Mouse (Mus musculus) 3134 (cell line): Measurements from ENCODE around the gene Hoxa7.
A peak's percentile ranks its signal among the peaks of the same experiment; 100 is the strongest.

ENCODE experiments used
- DNase-seq: peaks from one replicate; pipeline ENCODE4 v3.0.0-alpha.2; 2011; ENCODE audit warnings: low spot score; ENCODE audit not compliant: insufficient read length; ENCODE audit errors: extremely low read depth

Hoxa7 gene

DNA sequence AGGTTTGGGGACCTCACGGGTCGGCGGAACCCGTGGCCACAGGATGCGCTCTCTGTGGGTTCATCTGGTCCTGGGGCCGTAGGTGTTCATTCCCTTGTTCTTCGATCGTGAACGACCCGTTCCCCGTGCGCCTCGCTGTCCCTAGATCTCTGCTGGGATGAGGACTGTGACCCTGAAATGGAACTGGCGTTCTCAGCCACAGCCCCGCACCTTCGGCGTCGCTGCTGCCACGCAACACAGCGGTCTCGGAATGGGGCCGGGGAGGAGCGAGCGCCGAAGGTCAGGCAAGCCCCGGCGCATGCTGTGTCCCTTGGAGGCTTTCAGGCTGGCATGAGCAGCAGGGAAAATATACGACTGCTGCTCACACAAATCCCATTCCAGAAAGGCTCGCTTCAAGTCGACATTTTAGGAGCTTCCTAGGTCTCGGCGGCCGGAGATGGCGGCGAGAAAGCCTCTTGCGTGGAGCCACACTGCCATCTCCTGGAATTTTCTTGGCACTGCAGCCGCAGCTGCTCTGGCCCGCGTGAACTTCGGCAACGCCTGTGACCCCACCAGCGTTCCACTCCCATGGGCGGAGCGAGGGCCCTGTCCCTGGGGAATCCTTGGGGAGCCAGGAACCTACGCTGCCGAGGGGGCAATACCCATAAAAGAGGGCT lies at the start of gene Hoxa7:
Gene Hoxa7 (minus strand): TSS at position 518 of the 656 bp plus-strand sequence.
- peak; percentile 83 for DNase-seq

DNA sequence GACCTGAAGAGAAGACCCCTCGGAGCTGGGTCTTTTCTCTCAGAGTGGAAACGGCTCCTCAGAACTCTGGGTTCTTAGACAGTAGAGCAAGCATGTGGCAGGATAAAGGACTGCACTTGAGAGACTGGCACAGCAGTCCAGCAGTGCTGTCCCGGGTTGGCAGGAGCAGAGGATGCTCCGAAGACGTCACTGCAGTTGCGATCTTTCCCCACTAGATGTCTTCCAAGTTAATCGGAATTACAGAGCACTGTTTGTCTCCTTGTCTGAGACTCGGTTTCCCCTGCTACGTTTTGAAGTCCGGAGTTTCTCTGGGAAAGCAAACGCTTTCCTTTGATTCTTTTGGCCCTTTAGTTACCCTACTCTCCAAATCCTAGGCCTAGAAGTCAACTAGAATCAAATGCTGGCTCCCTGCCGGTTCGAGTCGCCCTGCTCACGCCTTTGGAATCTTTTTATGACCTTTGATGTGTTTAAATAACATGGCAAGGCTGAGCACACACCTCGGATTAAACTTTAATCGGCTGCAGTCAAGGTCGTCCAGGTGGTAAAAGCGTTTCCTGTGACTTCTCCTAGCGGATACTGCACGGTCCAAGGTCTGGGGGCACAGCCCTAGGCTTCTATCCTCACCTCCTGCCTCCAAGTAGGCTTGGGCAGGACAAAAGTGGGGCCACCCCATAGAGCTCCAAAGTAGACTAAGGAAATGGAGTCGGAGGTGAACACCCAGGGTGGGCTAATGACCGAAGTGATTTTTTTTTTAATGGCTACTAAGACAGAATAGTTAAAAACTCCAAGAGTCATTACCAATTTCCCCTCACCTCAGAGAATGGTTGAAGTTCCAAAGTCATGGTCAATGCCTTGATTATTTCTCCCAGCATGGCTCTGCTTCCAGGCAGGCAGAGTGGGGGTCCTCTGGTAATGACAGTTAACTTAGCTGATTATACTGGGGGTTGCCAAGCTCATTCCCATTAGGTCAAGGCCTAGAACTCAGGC lies 49.1 kb upstream of the Hoxa7 start:
- DNase-seq, result no peak

DNA sequence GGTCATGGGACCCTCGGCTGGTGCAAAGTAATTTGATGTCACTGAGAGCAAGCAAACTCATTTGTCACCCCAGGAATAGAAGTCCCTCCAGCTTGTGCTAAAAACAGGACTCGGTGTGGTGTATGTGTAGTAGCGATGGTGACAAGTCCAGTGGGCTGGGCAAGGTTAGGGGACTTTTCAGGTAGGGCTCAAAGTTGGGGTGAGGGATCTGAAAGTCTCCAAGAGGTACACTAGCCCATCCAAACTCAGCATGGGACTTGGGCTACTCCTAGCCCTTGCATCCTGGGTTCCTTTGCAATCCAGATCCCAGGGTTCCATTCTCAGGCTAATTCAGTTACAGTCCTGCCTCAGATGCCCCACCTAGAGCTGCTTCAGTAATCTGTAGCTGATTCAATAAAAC lies 47.1 kb upstream of the Hoxa7 start:
- no peak for DNase-seq

DNA sequence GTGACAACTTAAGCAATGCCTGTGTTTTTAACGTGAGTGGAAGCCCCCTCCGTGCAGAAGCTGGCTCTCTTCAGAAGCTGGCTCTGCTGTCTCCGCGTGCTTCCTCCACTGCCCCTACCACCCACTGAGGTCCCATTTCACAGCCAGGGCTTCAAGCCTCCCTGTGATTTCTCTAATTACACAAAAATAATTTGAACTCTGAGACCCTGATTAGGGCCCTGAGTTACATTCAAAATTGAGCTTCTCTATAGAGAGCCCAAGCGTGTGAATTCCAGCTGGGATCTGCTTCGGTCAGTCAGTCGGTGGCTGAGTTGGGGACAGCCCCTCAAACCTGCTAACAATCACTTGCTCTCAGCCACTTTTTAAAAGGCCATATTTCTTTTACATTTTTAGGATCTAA lies 46.7 kb upstream of the Hoxa7 start:
- no peak for DNase-seq

DNA sequence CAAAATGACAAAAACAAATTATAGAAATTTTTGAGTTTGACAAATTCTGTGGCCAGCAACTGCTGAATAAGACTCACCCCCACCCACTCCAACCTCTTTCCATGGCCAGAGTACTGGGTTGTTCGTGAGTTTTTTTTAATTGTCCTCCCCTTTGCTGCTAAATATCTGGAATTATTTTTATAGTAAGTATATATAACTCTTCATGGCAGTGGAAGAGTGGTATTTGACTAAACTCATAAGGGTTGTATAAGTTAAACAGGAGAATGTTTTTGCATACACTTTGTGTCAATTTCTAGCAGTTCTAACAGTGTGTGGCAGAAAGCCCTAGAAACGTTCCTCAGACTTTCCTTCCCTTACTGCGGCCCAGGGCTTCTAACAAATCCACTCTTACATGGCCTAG lies 46.0 kb upstream of the Hoxa7 start:
- DNase-seq, result no peak

DNA sequence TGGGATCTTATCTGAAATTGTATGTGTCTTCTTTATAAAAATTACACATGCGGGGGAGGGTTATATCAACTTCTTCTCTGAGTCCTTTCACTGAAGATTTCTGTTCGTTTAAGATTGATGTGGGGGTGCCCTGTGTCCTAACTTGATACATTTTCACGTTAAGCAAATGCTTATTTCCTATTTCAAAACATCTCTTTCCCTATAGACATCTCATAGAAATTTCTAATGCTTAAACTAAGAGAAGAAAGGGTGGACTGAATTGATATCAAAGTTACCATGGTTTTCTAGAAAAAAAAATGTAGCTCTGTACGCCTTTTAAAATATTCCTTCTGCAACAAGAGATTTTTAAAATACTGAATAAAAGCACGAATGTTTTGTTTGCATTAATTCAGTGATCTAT lies 45.6 kb upstream of the Hoxa7 start:
- no peak for DNase-seq

DNA sequence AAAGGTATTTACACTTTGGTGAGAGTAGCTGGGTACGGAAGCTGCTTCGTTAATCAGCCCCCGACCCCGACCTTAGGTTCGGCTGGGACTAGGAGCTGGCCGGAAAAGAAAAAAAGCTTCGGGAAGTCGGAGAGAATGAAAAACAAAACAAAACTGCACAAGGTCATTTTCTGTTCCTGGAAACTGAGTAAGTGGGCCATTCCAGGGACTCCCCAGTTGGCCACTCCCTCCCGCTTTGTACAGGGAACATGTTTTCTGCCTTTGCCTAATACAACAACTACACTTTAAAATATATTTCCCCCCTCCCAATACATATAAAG lies 45.0 kb upstream of the Hoxa7 start:
- no peak for DNase-seq

DNA sequence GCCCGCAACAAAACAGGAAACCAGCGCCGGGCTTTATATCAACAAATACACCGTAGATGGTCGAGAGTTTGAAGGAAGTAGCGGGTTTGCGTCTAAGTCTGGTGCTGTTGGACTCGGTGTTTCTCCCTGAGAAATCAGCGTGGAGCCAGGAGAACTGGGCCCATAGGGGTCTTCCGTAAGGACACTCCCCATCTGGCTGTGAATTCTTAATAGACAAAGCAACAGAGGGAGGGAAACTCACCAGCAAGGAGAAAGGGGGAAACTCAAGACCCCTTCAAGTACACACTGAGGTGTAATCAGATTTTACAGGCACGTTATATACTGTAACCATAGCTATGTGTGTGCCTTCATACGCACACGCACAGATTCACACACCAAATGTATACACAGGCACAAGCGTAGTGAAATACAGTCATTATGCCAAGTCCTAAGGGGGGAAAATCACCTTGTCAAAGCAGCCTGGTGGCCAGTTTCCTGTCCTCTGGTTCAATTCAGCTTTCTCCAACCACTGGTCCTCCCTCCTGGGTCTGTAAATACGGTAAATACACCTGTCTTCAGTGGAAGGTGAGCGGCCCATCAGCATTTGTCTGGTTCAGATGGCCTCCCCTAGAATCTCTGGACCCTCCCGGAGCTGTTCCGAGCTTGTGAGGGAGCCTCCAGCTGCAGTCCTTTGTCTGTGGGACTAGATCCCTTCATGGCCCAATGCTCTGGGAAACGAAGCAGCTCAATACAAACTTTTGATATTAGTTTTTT lies 44.4 kb upstream of the Hoxa7 start:
- DNase-seq, result no peak

DNA sequence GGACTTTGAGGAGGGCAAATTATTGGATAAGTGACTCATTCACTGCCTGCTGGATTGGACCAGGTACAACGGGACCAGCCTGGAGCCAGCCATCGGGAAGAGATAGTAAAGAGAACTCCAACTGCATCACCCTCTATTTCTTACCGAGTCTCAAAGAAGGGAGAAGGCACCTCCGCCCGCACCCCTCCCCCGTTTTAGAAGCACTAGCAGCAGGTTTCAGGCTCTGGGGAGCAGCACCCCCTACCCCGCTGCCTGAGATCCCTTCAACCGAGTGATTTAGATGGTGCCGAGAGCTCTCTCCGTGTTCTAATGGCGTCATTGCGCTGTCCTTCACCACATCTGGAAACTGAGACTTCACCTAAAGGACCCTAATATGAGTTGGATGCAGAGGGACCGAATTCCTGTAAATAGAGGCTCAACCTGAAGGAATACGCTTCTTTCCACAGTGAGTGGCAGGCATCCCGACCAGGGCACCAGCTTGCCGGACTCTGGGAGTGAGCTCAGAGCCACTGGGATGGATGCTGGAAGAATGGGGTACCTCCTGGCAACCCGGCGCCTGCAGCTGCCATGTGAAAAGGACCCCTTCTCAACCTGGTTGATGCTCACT lies 43.8 kb upstream of the Hoxa7 start:
- no peak for DNase-seq

DNA sequence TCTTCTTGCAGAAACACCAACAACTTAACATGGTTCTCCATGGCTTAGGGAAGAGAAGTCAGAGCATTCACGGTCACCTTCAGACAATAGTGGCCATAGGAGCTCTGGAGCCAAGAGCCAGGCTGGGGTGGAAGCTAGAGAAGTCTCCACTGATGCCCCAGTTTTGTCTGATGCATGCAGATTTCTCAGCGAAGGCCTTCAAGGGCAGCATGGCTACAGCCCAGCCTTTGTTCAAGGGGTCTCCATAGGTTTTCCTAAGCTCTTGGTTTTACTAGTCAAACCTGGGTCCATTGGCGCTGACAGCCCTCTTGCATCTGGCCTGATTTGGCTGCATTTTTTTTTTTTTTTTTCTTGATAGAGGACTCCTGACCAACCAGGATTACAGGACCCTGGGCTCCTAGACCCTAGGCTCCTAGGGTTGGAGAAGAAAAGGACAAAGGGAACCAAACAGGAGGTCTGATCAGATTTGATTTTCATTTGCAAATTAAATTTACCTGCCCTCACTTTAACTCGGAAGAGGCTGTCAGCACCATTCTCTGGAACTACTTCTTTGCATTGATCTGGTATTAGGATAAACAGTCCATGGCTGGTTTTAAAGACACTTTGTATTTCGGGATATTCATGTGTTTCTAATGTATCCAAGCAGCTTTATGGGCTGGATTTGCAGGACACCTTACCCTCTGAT lies 42.6 kb upstream of the Hoxa7 start:
- no peak for DNase-seq

DNA sequence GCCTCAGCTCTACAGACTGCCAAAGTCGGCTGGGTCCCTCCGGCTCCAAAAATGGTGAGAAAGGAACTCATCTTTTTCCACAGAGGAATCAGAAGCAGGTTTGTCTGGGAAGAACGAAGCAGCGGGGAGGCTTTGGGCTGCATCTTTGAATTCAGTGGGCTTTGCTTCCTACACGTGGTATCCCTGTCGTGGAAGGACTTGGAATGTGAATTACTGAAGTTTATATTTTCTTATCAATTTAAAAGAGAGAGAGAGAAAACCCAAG lies 41.6 kb upstream of the Hoxa7 start:
- no peak for DNase-seq

DNA sequence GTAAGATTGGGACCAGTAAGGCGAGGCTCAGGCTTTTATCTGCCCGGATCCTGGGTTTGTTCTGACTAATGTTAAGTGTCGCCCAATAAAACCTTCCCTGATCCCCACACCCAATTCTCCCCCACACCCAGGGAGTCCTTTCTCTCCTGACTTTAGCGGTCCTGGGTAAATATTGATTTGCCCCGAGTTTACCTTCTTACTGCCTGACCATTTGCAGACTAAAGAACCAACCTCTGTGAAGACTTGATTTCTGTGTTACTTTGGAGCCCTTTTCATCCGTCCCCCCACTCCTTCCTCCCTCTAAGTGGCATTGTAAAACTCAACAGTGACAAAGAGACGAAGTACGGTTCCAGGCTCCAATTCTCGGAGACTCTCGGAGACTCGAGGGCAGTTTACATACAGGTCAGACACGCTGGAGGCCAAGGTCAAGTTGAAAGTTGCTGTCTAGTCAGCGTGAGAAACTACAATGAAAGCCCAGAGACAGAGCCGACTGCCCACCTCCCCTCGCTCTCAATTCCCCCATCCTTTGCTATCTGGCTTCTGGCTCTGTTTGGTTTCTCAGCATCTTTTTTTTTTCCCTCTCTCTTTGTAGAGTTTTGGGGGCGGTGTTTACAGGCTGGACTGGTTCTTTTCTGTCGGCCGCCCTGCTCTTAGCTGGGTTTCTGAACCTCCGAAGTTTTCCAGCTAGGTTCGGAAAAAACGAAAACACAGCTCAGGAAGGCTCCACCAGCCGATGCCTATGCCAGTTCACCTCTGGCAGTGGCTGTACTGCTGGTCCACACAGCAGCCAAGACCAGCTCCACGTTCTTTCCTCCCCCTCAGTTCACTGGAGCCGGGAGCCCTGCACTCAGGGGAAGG lies 41.0 kb upstream of the Hoxa7 start:
- no peak for DNase-seq

DNA sequence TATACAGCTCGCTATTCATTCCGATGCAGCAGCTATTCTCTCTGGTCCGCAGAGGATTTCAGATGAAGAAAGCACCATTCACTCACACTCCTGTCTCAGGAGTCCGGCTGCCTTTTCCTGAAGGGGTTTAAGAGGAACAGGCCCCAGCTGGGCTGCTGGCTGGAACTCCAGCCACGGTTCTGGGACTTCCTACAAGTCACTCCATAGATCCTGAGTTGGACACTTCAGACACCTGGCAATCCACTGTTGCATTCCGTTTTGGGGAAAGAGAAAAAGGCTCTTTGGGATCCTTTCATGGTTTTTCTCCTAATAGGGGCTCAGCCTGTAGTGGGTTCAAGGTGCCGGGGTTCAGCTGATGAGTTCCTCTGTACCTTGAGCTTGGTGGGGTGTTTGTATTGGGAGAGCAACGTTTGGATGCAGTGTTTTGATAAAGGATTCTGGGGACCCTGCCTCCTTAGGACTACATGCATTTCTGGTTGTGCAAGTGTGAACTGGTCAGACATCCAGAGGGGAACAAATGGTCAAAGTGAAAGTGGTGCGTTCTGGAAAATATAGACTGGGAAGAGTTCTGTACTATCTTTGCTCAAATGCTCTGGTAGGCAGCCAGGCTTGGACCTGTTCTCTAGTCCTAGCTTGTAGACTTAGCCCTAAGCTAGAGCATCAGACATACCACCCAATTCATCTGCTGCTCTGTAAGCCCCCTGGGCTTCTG lies 40.3 kb upstream of the Hoxa7 start:
- DNase-seq, result no peak

DNA sequence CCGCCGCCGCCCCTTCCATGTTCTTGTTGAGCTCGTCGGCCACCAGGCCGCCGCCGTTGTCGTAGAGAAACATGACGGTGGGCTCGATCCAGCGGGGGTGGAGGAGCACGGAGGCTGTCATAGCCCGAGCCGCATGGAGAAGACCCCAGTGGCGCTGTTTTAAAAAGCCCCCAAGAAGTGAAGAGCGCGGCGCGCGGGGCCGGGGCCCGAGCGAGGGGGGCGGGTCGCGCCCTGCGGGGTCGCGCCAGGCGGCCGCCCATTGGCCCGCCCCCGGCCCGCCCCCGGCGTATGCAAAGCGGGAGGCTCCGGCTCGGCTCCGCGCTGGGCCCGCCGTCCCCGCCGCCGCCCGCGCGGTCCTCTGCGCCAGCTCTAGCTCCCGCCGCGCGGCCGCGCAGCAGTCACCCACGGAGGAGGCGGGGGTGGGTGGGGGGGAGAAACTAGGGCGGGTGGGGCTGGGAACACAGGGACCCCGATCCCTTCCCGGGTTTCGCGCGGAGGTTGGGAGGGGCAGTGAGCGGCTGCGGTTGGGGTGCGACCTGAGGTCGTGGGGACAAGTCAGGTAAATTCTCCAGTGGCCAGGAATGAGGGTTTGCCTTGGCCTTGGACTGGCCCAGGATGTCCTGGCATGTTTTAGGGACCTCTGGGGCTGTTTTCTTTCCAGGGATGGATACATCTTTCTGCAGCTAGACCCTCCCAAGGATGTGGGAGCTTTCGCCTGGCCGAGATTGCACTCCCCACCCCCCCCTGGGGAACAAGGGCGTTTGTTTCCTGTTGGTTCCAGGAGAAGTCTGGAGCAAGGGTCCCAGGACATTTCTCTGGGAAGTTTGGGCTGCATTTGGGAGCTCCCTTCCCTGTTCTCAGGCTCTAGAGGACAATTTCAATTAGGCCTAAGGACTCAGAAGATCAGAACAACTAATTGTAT lies 39.3 kb upstream of the Hoxa7 start, which contains the start of gene Hoxa13:
Gene Hoxa13 (minus strand): TSS at position 227 of the 922 bp plus-strand sequence.
- no peak for DNase-seq

DNA sequence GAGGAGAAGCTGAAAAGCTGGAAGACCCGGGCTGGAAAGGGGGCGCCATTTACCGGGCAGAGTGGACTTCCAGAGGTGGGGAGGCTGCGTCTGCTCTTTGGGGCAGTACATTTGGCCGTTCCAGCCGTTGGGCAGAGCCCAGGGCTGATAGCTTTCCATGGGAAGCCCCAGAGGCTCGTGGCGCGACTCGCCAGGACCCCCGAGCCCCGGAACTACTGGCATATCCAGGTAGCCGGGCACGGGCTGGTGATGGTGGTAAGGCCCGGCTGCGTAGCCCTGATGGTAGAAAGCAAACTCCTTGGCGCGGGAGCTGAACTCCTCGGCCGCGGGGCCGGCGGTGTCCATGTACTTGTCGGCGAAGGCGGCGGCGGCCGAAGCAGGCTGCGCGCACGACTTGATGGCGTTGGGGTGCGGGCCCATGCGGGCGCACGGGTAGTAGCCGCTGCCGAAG lies 38.2 kb upstream of the Hoxa7 start:
- no peak for DNase-seq

DNA sequence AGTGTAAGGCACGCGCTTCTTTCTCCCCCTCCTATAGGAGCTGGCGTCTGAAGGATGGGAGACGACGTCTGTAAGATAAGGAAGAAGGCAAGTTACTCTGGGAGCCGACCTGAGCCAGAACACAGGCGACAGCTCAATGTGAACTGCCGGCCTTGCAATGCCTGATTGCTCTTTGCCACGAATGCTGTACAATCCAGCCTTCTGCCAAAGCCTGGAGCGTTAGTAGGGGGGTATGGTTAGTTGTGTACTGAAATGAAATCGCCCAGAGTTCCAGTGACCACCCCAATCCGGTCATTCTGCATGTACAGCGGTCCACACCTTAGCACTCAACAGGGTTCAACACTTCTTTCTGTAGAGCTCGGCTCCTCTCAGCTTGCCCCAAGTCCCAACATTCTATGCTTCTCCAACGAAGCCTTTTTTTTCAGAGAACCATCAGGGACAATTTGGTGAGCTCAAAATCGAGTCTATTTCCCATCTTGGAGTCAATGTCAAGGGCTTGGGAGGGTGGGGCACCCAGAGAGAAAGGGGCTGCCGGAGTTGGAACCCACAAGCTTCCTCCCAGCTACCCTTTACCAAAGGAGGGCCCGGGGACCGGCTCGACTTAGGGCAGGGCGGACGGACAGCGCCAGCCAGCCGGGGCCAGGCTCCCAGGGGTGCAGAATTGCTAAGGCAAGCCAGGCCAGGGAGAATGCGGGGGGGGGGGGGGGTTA lies 37.6 kb upstream of the Hoxa7 start:
- DNase-seq, result no peak

DNA sequence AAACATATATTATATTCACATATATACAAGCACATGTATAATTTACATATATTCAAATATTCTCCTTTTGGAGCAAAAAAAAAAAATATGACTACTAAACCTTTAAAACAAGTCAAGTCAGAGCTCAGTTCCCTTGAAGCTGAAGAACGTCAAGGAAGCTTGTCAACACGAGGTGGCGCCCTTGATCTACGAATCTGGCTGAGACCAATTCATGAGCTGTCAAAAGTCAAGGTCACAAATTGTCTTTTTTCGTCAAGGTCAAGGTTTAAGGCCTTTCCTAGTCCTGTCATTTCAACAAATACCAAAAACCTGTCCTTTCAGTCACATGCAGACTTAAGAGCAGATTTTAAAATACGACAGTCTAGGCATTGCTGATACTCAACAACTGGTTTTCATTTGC lies 35.3 kb upstream of the Hoxa7 start:
- no peak for DNase-seq
